Mouse (Mus musculus) liver, embryonic 11.5 days (tissue): ENCODE results near the gene Fgfr2. TPM values are rescaled to one million over a fixed set of nuclear protein-coding genes. Genes with fewer than 3 reads are reported as not detected.

ENCODE experiments used
- ATAC-seq: fragments of 200-750 bp; cut with Nextera tagmentation; replicated peaks from 2 replicates; pipeline ENCODE4 v1.8.0; 2017; ENCODE audit warnings: moderate number of reproducible peaks, mild to moderate bottlenecking, moderate TSS enrichment, moderate library complexity; ENCODE audit not compliant: low FRiP score
- DNase-seq: peaks from one replicate; pipeline ENCODE4 v3.0.0-alpha.2; 2017; ENCODE audit warnings: low spot score
- H3K27ac ChIP-seq: fragments of 300-500 bp; sonication (generic); 2 replicates; pipeline ENCODE4 v1.5.1; 2014; ENCODE audit warnings: mild to moderate bottlenecking, low read depth, low read length, control low read depth
- H3K27me3 ChIP-seq: fragments of 300-500 bp; sonication (generic); replicated peaks from 2 replicates; pipeline ENCODE4 v1.6.1; 2014; ENCODE audit warnings: low read length, mixed read lengths; ENCODE audit not compliant: control insufficient read depth, insufficient read depth
- H3K36me3 ChIP-seq: fragments of 300-500 bp; sonication (generic); 2 replicates; pipeline ENCODE4 v1.6.1; 2014; ENCODE audit warnings: mild to moderate bottlenecking, low read length, moderate library complexity, mixed read lengths; ENCODE audit not compliant: control insufficient read depth, insufficient read depth
- H3K4me1 ChIP-seq: fragments of 300-500 bp; sonication (generic); replicated peaks from 2 replicates; pipeline ENCODE4 v1.6.1; 2014; ENCODE audit warnings: low read length, mixed read lengths; ENCODE audit not compliant: control insufficient read depth, insufficient read depth
- H3K4me2 ChIP-seq: fragments of 300-500 bp; sonication (generic); 2 replicates; pipeline ENCODE4 v1.6.1; 2014; ENCODE audit warnings: mild to moderate bottlenecking, control low read depth, moderate library complexity
- H3K4me3 ChIP-seq: fragments of 300-500 bp; sonication (generic); 2 replicates; pipeline ENCODE4 v1.5.1; 2014; ENCODE audit warnings: low read depth, low read length, control low read depth
- H3K9ac ChIP-seq: fragments of 300-500 bp; sonication (generic); 2 replicates; pipeline ENCODE4 v1.6.1; 2014; ENCODE audit warnings: low read depth, low read length, control low read depth
- H3K9me3 ChIP-seq: fragments of 300-500 bp; sonication (generic); 2 replicates; pipeline ENCODE4 v1.6.1; 2016; ENCODE audit warnings: low read length, inconsistent platforms, mixed read lengths; ENCODE audit not compliant: control insufficient read depth
- WGBS: fragments of 180-500 bp; shearing (Covaris S2); extraction: QIAGEN DNeasy Blood & Tissue Kit; methylation state at CpG from one replicate; pipeline ENCODE4 v1.1.7; 2014; 5-methylcytosine and 5-hydroxymethylcytosine counted together
- polyA plus RNA-seq: library from polyadenylated mRNA; unstranded; fragments of >200 nt; fragmentation: Nextera tagmentation; extraction: Ambion mirVana; gene quantifications from 2 replicates; pipeline ENCODE4 v1.2.1, GENCODE M21; 2014

Fgfr2 gene
- polyA plus RNA-seq = 30.0 and 32.6 TPM in 2 replicates

- no peaks in the 10 kb centered on the region for H3K36me3 ChIP-seq
- no peaks in the 10 kb centered on the region for H3K9me3 ChIP-seq
- H3K4me3 ChIP-seq = peak within 1 kb of the TSS; percentile 88
- peaks cover 8% of the 10 kb centered on the region for H3K4me1 ChIP-seq
- DNase-seq (peak; percentile 83), ATAC-seq (peak; percentile 50)
- H3K4me2 ChIP-seq = peak within 1 kb of the TSS; percentile 84
- H3K27me3 ChIP-seq = peaks cover 2% of the 10 kb centered on the region; the same call in 1 of the 2 replicates
- peak within 1 kb of the TSS; percentile 89 for H3K9ac ChIP-seq
- under 1% methylated on average over 36 of the region's 53 CpGs for WGBS
- peak within 1 kb of the TSS; percentile 86 for H3K27ac ChIP-seq
These were observed at the start of gene Fgfr2 for GRCm38 (mm10) chr7:133123244-133123998. Gene Fgfr2 (minus strand): TSS chr7:133123350.

DNA sequence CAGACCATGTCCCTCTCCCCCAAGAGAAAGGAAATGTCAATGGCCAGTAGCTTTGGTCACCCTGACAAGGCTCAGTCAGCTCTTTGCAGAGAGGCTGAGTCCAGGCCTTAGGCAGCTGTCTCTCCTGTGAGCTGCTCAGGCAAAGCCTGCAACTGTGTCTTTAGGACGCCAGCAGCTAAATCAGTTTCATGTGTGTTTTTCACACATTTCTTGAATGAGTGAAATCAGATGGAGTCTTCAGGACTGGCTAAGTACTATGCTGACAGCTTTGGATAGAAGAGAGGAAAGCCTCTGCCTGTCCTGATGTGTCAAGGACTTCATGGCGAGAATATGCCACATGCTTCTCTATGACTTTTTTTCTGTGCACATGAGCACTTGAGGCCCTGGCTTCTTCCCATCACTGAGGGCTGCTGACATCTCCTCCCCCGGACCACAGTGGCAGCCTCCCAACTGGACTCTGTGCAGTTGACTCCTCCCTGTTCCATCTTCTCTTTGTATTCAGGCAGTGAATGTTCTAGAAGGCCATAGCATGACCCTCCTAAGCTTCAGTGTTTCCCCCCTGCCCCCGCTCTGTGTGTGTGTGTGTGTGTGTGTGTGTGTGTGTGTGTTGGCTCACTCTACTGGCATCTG lies 48.4 kb upstream of the Fgfr2 start:
- H3K27ac ChIP-seq = no peak overlapping the region
- DNase-seq (no peak), ATAC-seq (no peak)
- no peak overlapping the region for H3K4me2 ChIP-seq
- H3K27me3 ChIP-seq = no peaks in the 10 kb centered on the region
- no peaks in the 10 kb centered on the region for H3K4me1 ChIP-seq
- H3K4me3 ChIP-seq = no peak overlapping the region
- no peak overlapping the region for H3K9ac ChIP-seq
- no peaks in the 10 kb centered on the region for H3K36me3 ChIP-seq
- 83% methylated on average over 4 of the region's 4 CpGs for WGBS
- no peaks in the 10 kb centered on the region for H3K9me3 ChIP-seq

GRCm38 (mm10) chr7:133168928-133169327 lies 45.8 kb upstream of the Fgfr2 start:
- WGBS = 89% methylated on average over 3 of the region's 3 CpGs

DNA sequence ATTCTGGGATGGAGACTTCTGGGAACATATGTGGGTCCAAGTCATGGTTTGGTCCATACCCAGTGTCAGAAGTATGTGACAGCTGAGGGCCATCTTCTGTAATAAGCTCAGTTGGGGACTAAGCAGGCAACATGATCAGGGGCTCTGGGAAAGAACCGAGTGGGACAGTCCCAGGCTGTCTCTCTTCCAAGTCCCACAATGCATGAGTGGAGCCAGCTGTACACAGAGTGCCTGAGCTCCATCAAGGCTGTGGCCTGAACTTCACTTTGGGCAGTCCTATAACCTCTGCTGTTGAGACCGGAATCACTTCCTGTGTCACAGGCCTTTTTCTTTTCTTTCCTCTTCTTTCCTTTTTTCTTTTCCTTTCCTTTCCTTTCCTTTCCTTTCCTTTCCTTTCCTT lies 44.8 kb upstream of the Fgfr2 start:
- no peak for ATAC-seq
- H3K4me2 ChIP-seq = no peak overlapping the region
- no peaks in the 10 kb centered on the region for H3K27me3 ChIP-seq
- no peaks in the 10 kb centered on the region for H3K4me1 ChIP-seq
- no peaks in the 10 kb centered on the region for H3K9me3 ChIP-seq
- DNase-seq = no peak
- H3K36me3 ChIP-seq = no peaks in the 10 kb centered on the region
- H3K4me3 ChIP-seq = no peak overlapping the region
- 77% methylated on average over 2 of the region's 2 CpGs for WGBS
- no peak overlapping the region for H3K9ac ChIP-seq
- H3K27ac ChIP-seq = no peak overlapping the region

More at GRCm38 (mm10) chr7:133168928-133169327, 45.8 kb upstream of the Fgfr2 start:
- Histone ChIP-seq H3K4me3 (no peak overlapping the region), H3K9ac (no peak overlapping the region), H3K36me3 (no peaks in the 10 kb centered on the region), H3K9me3 (no peaks in the 10 kb centered on the region), H3K27ac (no peak overlapping the region), H3K27me3 (no peaks in the 10 kb centered on the region), H3K4me2 (no peak overlapping the region), H3K4me1 (no peaks in the 10 kb centered on the region)
- no peak for ATAC-seq
- no peak for DNase-seq

DNA sequence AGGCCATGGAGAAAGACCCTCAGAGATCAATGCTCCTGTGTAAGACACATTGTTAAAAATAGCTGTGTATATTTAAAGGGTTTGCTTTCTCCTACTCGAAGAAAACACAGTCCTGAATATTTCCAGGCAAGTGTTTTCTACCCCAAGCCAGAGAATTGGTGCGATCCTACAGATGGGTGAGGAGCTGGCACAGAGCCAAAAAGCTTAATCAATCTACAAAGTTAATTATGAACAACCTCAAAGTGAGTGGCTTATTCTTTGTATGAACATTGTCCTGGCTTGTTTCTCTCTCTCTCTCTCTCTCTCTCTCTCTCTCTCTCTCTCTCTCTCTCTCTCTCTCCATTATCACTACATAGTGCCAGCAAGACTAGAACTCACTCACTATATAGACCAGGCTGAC lies 41.6 kb upstream of the Fgfr2 start:
- no peaks in the 10 kb centered on the region for H3K36me3 ChIP-seq
- no peaks in the 10 kb centered on the region for H3K9me3 ChIP-seq
- H3K4me2 ChIP-seq = no peak overlapping the region
- no peak overlapping the region for H3K9ac ChIP-seq
- no peaks in the 10 kb centered on the region for H3K4me1 ChIP-seq
- no peak overlapping the region for H3K27ac ChIP-seq
- no peak for DNase-seq
- H3K4me3 ChIP-seq = no peak overlapping the region
- no peak for ATAC-seq
- H3K27me3 ChIP-seq = no peaks in the 10 kb centered on the region
- 60% methylated on average over 2 of the region's 2 CpGs for WGBS

GRCm38 (mm10) chr7:133163011-133163410 lies 39.9 kb upstream of the Fgfr2 start:
- ATAC-seq (no peak), DNase-seq (no peak)
- Histone ChIP-seq H3K4me2 (no peak overlapping the region), H3K4me1 (no peaks in the 10 kb centered on the region), H3K27ac (no peak overlapping the region), H3K36me3 (no peaks in the 10 kb centered on the region), H3K9ac (no peak overlapping the region), H3K27me3 (no peaks in the 10 kb centered on the region), H3K9me3 (no peaks in the 10 kb centered on the region), H3K4me3 (no peak overlapping the region)
- 66% methylated on average over 5 of the region's 5 CpGs for WGBS

GRCm38 (mm10) chr7:133162131-133162530 lies 39.0 kb upstream of the Fgfr2 start:
- Histone ChIP-seq H3K4me1 (no peaks in the 10 kb centered on the region), H3K9me3 (no peaks in the 10 kb centered on the region), H3K4me2 (no peak overlapping the region), H3K27ac (no peak overlapping the region), H3K27me3 (no peaks in the 10 kb centered on the region), H3K9ac (no peak overlapping the region), H3K4me3 (no peak overlapping the region), H3K36me3 (no peaks in the 10 kb centered on the region)
- ATAC-seq = no peak
- DNase-seq = no peak
- WGBS = 41% methylated on average over 2 of the region's 2 CpGs

GRCm38 (mm10) chr7:133161362-133162080 lies 38.4 kb upstream of the Fgfr2 start:
- Histone ChIP-seq H3K4me1 (no peaks in the 10 kb centered on the region), H3K27ac (no peak overlapping the region), H3K9ac (no peak overlapping the region), H3K9me3 (no peaks in the 10 kb centered on the region), H3K27me3 (no peaks in the 10 kb centered on the region), H3K36me3 (no peaks in the 10 kb centered on the region), H3K4me2 (no peak overlapping the region), H3K4me3 (no peak overlapping the region)
- ATAC-seq = no peak
- 66% methylated on average over 7 of the region's 7 CpGs for WGBS
- no peak for DNase-seq
